8 mouse cellular contexts compared by ENCODE assay signal in the genomic region with DNA sequence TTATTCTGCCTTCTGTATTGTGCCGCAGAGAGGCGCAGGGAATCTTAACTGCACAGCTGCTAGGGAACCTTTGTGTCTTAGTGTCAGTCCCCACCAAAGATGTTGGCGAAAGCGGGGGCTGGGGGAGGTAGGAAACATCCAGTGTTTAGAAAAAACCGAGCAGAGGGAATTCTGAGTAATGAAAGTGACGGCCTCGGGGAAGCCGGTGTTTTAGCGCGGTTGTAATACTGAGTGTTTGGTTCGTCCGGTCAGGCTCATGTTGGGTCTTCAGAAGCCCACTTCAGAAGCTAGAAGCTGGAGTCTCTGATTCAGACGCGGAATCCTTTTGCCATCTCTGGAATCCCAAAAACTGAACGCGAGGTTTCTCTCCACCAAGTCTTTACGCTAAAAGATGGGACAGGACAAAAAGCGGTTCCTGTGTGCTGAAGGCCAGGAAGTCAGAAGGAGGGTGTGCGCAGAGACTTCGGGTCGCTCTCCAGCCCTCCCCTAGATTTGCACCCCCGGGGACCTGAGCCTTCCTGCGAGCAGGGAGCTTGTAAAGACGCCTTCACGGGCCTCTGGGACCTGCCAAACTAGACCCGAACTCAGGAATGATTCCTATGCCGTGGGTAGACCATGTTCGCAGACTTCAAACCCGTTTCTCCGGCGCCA. TPM values are rescaled to one million over a fixed set of nuclear protein-coding genes. Genes with fewer than 3 reads are reported as not detected.
DNase-seq lines count a peak whose midpoint lies in the region; ATAC-seq lines count a peak whose summit lies in the region.

No protein-coding gene starts in this region.

- H3K27me3 ChIP-seq in heart, embryonic 15.5 days = peaks cover 87% of the 10 kb centered on the region
- peaks cover 82% of the 10 kb centered on the region for H3K27me3 ChIP-seq in liver, embryonic 15.5 days

- no peaks in the 10 kb centered on the region for H3K9me3 ChIP-seq in heart, embryonic 15.5 days (replicated peaks)
- no peaks in the 10 kb centered on the region for H3K9me3 ChIP-seq in liver, embryonic 15.5 days (replicated peaks)

- H3K4me2 ChIP-seq in heart, embryonic 15.5 days = peak overlapping the region; percentile 88
- peak overlapping the region; percentile 42 for H3K4me2 ChIP-seq in liver, embryonic 15.5 days

- H3K4me3 ChIP-seq in heart, embryonic 15.5 days = peak overlapping the region; percentile 56
- H3K4me3 ChIP-seq in liver, embryonic 15.5 days (replicated peaks) = peak overlapping the region; percentile 11; the same call in 1 of the 2 replicates

- H3K4me1 ChIP-seq in heart, embryonic 15.5 days (replicated peaks) = peaks cover 34% of the 10 kb centered on the region
- peaks cover 12% of the 10 kb centered on the region for H3K4me1 ChIP-seq in liver, embryonic 15.5 days (replicated peaks)

- ATAC-seq in heart, embryonic 15.5 days (replicated peaks; ENCODE audit: insufficient number of reproducible peaks, insufficient read depth, low FRiP score, low read depth) = no peak
- ATAC-seq in liver, embryonic 15.5 days (ENCODE audit: insufficient read depth) = no peak
- no peak for ATAC-seq in monocyte, adult 5-6 weeks (replicated peaks; ENCODE audit: insufficient number of reproducible peaks, low FRiP score, low TSS enrichment, poor library complexity, severe bottlenecking)

- H3K36me3 ChIP-seq in heart, embryonic 15.5 days = no peaks in the 10 kb centered on the region
- H3K36me3 ChIP-seq in liver, embryonic 15.5 days (replicated peaks) = no peaks in the 10 kb centered on the region

- under 1% methylated on average over 31 of the region's 31 CpGs for WGBS in heart, embryonic 15.5 days
- WGBS in liver, embryonic 15.5 days (ENCODE audit: insufficient replicate concordance) = under 1% methylated on average over 31 of the region's 31 CpGs

- no peak overlapping the region for H3K27ac ChIP-seq in heart, embryonic 15.5 days
- no peak overlapping the region for H3K27ac ChIP-seq in liver, embryonic 15.5 days (replicated peaks)

- H3K9ac ChIP-seq in heart, embryonic 15.5 days = no peak overlapping the region
- H3K9ac ChIP-seq in liver, embryonic 15.5 days = no peak overlapping the region

- peak; percentile 35 for DNase-seq in kidney, adult 18-20 months
- DNase-seq in kidney, postnatal 25 days = no peak
- DNase-seq in ZHBTc4 (ENCODE audit: low read depth, low spot score) = peak; percentile 65
- no peak for DNase-seq in adrenal gland, postnatal 25 days
- no peak for DNase-seq in spleen, adult 12 weeks (ENCODE audit: low spot score)

RNA-seq across cellular contexts. Expression of a gene that starts 0.6 kb away (rescaled TPM):
- polyA plus RNA-seq in heart, embryonic 15.5 days (2015; fragmentation: Nextera tagmentation; extraction: Ambion mirVana) = 0.08 and 0.18 TPM in 2 replicates
- polyA plus RNA-seq in liver, embryonic 15.5 days (2015; fragmentation: Nextera tagmentation; extraction: Ambion mirVana) = 0.03 TPM in 1 of 2 replicates, not detected in the other
- total RNA-seq in adrenal gland, postnatal 25 days (2021) = 0.09 and 0.43 TPM in 2 replicates
- total RNA-seq in monocyte, adult 5-6 weeks (2017) = 47.6 to 167 TPM (median 48.0 TPM) in 3 replicates

RNA-seq across cellular contexts. Expression of a gene that starts 28.7 kb away (rescaled TPM):
- 46.1 and 52.6 TPM in 2 replicates for polyA plus RNA-seq in heart, embryonic 15.5 days (2015; fragmentation: Nextera tagmentation; extraction: Ambion mirVana)
- 13.5 and 14.9 TPM in 2 replicates for polyA plus RNA-seq in liver, embryonic 15.5 days (2015; fragmentation: Nextera tagmentation; extraction: Ambion mirVana)
- 119 and 150 TPM in 2 replicates for total RNA-seq in adrenal gland, postnatal 25 days (2021)
- total RNA-seq in monocyte, adult 5-6 weeks (2017) = 97.5 to 187 TPM (median 99.7 TPM) in 3 replicates

Comparison
In these comparisons a context has a peak if more than half of its experiments do, and no peak if none do; other contexts are left out.
1. DNase-seq: peak in kidney, adult 18-20 months (single experiment) and ZHBTc4 (single experiment); none in kidney, postnatal 25 days (0 of 2), adrenal gland, postnatal 25 days (single experiment) and spleen, adult 12 weeks (single experiment).
2. RNA of a gene that starts 0.6 kb away (total RNA-seq): 47.6 to 167 TPM in monocyte, adult 5-6 weeks; 0.09 to 0.43 TPM in adrenal gland, postnatal 25 days; every median in the first group is over 10 times any median in the second.